Mouse (Mus musculus) kidney, embryonic 16.5 days (tissue): Measurements from ENCODE around the gene Ptgdr2. TPM values are rescaled to one million over a fixed set of nuclear protein-coding genes. Genes with fewer than 3 reads are reported as not detected.
A peak's percentile ranks its signal among the peaks of the same experiment; 100 is the strongest.

ENCODE experiments used
- ATAC-seq: fragments of 200-750 bp; cut with Nextera tagmentation; 2 replicates; pipeline ENCODE4 v1.8.0; 2017; ENCODE audit warnings: moderate TSS enrichment; ENCODE audit not compliant: low FRiP score, low TSS enrichment
- H3K27ac ChIP-seq: fragments of 300-500 bp; sonication (generic); 2 replicates; pipeline ENCODE4 v1.5.1; 2014; ENCODE audit warnings: low read length
- H3K27me3 ChIP-seq: fragments of 300-500 bp; sonication (generic); 2 replicates; pipeline ENCODE4 v1.6.1; 2014; ENCODE audit warnings: low read length, control low read depth, mixed read lengths; ENCODE audit not compliant: insufficient read depth
- H3K36me3 ChIP-seq: fragments of 300-500 bp; sonication (generic); 2 replicates; pipeline ENCODE4 v1.6.1; 2014; ENCODE audit warnings: low read length, control low read depth, mixed read lengths; ENCODE audit not compliant: insufficient read depth
- H3K4me1 ChIP-seq: fragments of 300-500 bp; sonication (generic); 2 replicates; pipeline ENCODE4 v1.6.1; 2014; ENCODE audit warnings: low read length, control low read depth, mixed read lengths; ENCODE audit not compliant: insufficient read depth
- H3K4me2 ChIP-seq: fragments of 300-500 bp; sonication (generic); replicated peaks from 2 replicates; pipeline ENCODE4 v1.6.1; 2014; ENCODE audit warnings: low read depth, low read length
- H3K4me3 ChIP-seq: fragments of 300-500 bp; sonication (generic); 2 replicates; pipeline ENCODE4 v1.5.1; 2014; ENCODE audit warnings: mild to moderate bottlenecking, low read length
- H3K9ac ChIP-seq: fragments of 300-500 bp; sonication (generic); replicated peaks from 2 replicates; pipeline ENCODE4 v1.6.1; 2014; ENCODE audit warnings: low read length
- H3K9me3 ChIP-seq: fragments of 300-500 bp; sonication (generic); 2 replicates; pipeline ENCODE4 v1.6.1; 2016; ENCODE audit warnings: low read length, control low read depth
- WGBS: fragments of 180-500 bp; shearing (Covaris S2); extraction: QIAGEN DNeasy Blood & Tissue Kit; methylation state at CpG from one replicate; pipeline ENCODE4 v1.1.7; 2014; 5-methylcytosine and 5-hydroxymethylcytosine counted together
- polyA plus RNA-seq: library from polyadenylated mRNA; unstranded; fragments of >200 nt; fragmentation: Nextera tagmentation; extraction: Ambion mirVana; gene quantifications from 2 replicates; pipeline ENCODE4 v1.2.1, GENCODE M21; 2015

Ptgdr2 gene
- polyA plus RNA-seq, 1 experiment from 2014 or later, result 0.10 TPM

DNA sequence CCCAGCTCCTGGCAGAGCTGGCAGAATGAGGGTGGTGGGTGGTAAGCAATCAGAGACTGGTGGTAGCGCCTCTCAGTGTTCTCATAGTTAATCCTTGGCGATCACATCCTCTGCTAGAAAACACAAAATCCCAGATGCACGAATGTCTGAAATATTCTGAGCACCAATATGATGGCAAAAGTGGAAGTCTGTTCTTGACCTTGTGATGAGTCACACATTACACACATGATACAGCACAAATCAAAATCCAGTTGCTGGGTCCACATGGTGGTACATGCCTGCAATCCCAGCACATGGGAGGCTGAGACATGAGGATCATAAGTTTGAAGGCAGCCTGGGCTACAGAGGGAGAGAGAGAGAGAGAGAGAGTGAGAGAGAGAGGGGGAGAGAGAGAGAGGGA, 15.9 kb upstream of the Ptgdr2 start:
- Histone ChIP-seq H3K27me3 (no peaks in the 10 kb centered on the region), H3K4me2 (no peak overlapping the region), H3K27ac (no peak overlapping the region), H3K9me3 (no peaks in the 10 kb centered on the region), H3K4me3 (no peak overlapping the region), H3K9ac (no peak overlapping the region), H3K36me3 (no peaks in the 10 kb centered on the region), H3K4me1 (peaks cover 12% of the 10 kb centered on the region)
- no peak for ATAC-seq
- whole genome bisulfite sequencing, result 85% methylated on average over 3 of the region's 3 CpGs

GRCm38 (mm10) chr19:10924220-10924619, 12.7 kb upstream of the Ptgdr2 start:
- H3K9me3 ChIP-seq, result no peaks in the 10 kb centered on the region
- no peak overlapping the region for H3K9ac ChIP-seq
- H3K27ac ChIP-seq, result no peak overlapping the region
- 23% methylated on average over 4 of the region's 4 CpGs for WGBS
- H3K4me3 ChIP-seq, result no peak overlapping the region
- ATAC-seq, result no peak
- no peaks in the 10 kb centered on the region for H3K27me3 ChIP-seq
- H3K4me2 ChIP-seq, result no peak overlapping the region
- H3K4me1 ChIP-seq, result peaks cover 19% of the 10 kb centered on the region
- no peaks in the 10 kb centered on the region for H3K36me3 ChIP-seq

DNA sequence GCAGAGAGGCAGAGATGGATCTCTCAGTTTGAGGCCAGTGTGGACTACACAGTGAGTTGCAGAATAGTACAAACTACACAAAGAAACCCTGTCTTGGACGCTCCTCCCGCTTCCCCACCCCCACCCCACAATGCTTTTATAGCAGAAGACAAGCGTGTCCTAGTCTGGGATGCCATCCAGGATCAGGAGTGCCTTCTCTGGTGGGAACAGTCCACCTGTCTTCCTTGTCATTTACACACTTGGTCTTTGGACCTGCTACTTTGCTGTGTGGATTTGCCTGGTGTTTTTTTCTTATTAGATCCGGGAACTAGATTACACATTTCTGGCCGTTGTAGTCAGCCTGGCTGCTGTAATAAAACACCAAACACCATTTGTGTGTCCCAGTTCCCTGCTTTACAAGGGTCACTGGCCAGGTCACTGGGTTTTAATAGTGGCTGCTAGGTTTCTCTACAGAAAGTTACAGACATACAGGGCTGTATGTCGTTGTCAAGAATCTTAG, 10.8 kb upstream of the Ptgdr2 start:
- H3K4me2 ChIP-seq, result peak overlapping the region; percentile 7; the same call in 1 of the 2 replicates

DNA sequence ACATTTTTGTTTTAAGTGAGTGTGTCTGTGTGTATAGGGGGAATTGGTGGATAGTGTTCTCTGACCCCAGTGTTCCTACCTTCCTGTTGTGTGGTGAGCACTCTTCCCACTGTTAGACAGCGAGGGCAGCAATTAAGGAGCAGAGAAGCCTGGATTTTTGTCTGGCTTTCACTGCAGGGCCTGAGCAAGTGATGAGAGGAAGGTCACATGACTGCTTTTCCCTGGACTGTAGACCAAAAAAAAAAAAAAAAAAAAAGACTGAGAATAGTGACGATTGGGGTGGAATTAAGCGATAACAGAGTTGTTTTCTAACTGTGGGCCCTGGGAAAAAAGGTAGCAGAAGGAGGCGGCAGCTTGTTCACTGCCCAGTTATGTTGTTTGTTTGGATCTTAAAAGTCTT, 10.3 kb upstream of the Ptgdr2 start:
- 34% methylated on average over 4 of the region's 4 CpGs for WGBS
- Histone ChIP-seq H3K9ac (no peak overlapping the region; the same call in 1 of the 2 replicates), H3K27ac (peak overlapping the region; percentile 84), H3K4me3 (no peak overlapping the region), H3K4me2 (peak overlapping the region; percentile 7; the same call in 1 of the 2 replicates), H3K9me3 (no peaks in the 10 kb centered on the region), H3K27me3 (no peaks in the 10 kb centered on the region), H3K4me1 (peaks cover 19% of the 10 kb centered on the region), H3K36me3 (no peaks in the 10 kb centered on the region)
- peak; percentile 28; the same call in 1 of the 2 replicates for ATAC-seq

More for the DNA sequence above, 10.8 kb upstream of the Ptgdr2 start:
- WGBS, result 17% methylated on average over 6 of the region's 6 CpGs
- Histone ChIP-seq H3K27ac (peak overlapping the region; percentile 84), H3K4me1 (peaks cover 19% of the 10 kb centered on the region), H3K36me3 (no peaks in the 10 kb centered on the region), H3K9me3 (no peaks in the 10 kb centered on the region), H3K27me3 (no peaks in the 10 kb centered on the region), H3K4me3 (no peak overlapping the region), H3K9ac (no peak overlapping the region; the same call in 1 of the 2 replicates)
- ATAC-seq, result peak; percentile 72

DNA sequence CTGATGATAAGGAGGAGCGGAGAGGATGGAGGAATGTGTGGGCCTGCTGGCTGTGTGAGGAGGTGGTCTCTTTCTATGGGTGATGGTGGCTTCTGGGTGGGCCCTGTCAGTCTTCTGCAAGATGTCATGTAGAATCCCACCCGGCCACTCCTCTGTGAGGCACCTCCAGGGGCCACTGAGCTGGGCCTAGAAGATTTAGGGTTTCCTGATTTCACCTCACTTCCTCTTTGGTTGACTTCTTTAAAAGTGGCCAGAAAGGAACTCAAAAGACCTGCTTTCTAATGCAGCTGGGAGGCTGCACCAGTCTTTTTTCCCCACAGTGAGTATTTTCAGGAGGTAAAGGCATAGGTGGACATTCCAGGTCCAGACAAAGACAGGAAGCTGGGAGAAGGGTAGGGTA, 6.3 kb upstream of the Ptgdr2 start:
- no peaks in the 10 kb centered on the region for H3K27me3 ChIP-seq
- H3K4me3 ChIP-seq, result no peak overlapping the region
- no peak overlapping the region for H3K4me2 ChIP-seq
- no peaks in the 10 kb centered on the region for H3K36me3 ChIP-seq
- H3K4me1 ChIP-seq, result peaks cover 15% of the 10 kb centered on the region
- ATAC-seq, result no peak
- H3K27ac ChIP-seq, result no peak overlapping the region
- H3K9me3 ChIP-seq, result no peaks in the 10 kb centered on the region
- WGBS, result 73% methylated on average over 2 of the region's 2 CpGs
- no peak overlapping the region for H3K9ac ChIP-seq

GRCm38 (mm10) chr19:10935029-10935428, 1.9 kb upstream of the Ptgdr2 start:
- no peak overlapping the region for H3K4me3 ChIP-seq
- H3K4me1 ChIP-seq, result no peaks in the 10 kb centered on the region; the same call in 1 of the 2 replicates
- no peak for ATAC-seq
- no peak overlapping the region for H3K4me2 ChIP-seq
- no peaks in the 10 kb centered on the region for H3K9me3 ChIP-seq
- H3K36me3 ChIP-seq, result no peaks in the 10 kb centered on the region
- no peak overlapping the region for H3K9ac ChIP-seq
- no peak overlapping the region for H3K27ac ChIP-seq
- no peaks in the 10 kb centered on the region for H3K27me3 ChIP-seq
- 66% methylated on average over 5 of the region's 5 CpGs for WGBS

DNA sequence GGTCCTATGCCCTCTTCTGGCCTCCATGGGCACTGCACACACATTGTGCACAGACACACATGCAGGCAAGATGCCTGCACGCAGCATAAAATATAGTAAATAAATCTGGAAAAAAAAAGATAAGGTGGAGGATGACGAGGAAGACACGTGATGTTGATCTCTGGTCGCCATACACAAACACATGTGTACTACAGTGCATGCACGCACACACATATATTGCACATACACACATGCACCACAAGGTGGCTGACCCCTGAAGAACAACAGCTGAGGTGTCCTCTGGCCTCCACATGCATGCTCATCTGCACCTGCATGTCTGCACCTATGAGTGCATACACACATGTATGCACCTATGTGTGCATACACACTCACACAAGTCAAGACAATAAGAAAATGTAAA, 883 bp upstream of the Ptgdr2 start:
- H3K4me3 ChIP-seq, result no peak overlapping the region
- no peaks in the 10 kb centered on the region for H3K27me3 ChIP-seq
- H3K9ac ChIP-seq, result no peak overlapping the region
- peaks cover 4% of the 10 kb centered on the region; the same call in 1 of the 2 replicates for H3K4me1 ChIP-seq
- 90% methylated on average over 5 of the region's 5 CpGs for WGBS
- no peak for ATAC-seq
- no peak overlapping the region for H3K27ac ChIP-seq
- no peaks in the 10 kb centered on the region for H3K36me3 ChIP-seq
- no peaks in the 10 kb centered on the region for H3K9me3 ChIP-seq
- no peak overlapping the region for H3K4me2 ChIP-seq

DNA sequence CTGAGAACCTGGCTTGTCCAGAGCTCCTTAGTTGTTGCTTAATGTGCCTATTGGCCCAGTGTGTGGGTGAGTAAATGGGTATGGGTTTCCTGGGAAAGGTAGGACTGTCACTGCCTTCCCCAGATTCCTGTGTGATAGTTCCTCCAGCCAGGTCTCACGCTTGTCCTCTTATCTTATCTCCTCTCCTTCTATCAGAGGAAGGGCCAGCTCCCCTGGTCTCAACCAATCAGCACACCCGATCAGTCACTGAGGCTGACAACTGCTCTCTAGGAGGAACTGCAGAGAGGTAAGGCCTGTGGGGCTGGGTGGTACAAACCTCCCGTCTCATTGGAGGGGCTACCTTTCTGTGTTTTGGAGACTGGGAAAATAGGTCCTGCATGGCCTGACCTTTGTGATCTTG, 1.8 kb downstream of the Ptgdr2 start:
- Histone ChIP-seq H3K4me2 (no peak overlapping the region), H3K27me3 (no peaks in the 10 kb centered on the region), H3K27ac (no peak overlapping the region), H3K9ac (no peak overlapping the region), H3K9me3 (no peaks in the 10 kb centered on the region), H3K4me1 (peaks cover 9% of the 10 kb centered on the region; the same call in 1 of the 2 replicates), H3K4me3 (no peak overlapping the region), H3K36me3 (peaks cover 18% of the 10 kb centered on the region)
- no peak for ATAC-seq
- 74% methylated on average over 3 of the region's 3 CpGs for WGBS

- H3K9me3 ChIP-seq, result no peaks in the 10 kb centered on the region
- 15% methylated on average over 37 of the region's 37 CpGs for WGBS
- peak; percentile 91 for ATAC-seq
- peak overlapping the region; percentile 64 for H3K9ac ChIP-seq
- H3K36me3 ChIP-seq, result peaks cover 33% of the 10 kb centered on the region
- no peak overlapping the region for H3K27ac ChIP-seq
- peak overlapping the region; percentile 44 for H3K4me3 ChIP-seq
- peak overlapping the region; percentile 81 for H3K4me2 ChIP-seq
- H3K4me1 ChIP-seq, result peaks cover 9% of the 10 kb centered on the region; the same call in 1 of the 2 replicates
- no peaks in the 10 kb centered on the region for H3K27me3 ChIP-seq
Measured at GRCm38 (mm10) chr19:10940097-10940800, 3.3 kb downstream of the Ptgdr2 start.

DNA sequence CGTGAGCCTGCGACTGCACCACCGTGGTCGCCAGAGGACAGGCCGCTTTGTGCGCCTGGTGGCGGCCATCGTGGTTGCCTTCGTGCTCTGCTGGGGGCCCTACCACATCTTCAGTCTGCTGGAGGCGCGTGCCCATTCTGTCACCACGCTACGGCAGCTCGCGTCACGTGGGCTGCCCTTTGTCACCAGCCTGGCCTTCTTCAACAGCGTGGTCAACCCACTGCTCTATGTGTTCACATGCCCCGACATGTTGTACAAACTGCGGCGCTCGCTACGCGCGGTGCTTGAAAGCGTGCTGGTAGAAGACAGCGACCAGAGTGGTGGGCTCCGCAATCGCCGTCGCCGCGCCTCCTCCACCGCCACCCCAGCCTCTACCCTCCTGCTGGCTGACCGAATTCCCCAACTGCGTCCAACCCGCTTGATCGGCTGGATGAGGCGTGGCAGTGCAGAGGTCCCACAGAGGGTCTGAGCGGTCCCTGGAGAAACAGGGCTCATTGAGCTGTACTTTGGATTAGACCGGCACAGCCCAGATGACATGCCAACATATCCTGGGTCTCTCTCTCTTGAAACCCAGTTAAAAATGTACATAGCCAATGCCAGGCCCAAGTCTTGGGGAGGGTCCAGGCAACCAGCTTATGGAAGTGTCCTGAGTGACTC, 4.0 kb downstream of the Ptgdr2 start:
- H3K4me1 ChIP-seq, result peaks cover 9% of the 10 kb centered on the region; the same call in 1 of the 2 replicates
- H3K36me3 ChIP-seq, result peaks cover 34% of the 10 kb centered on the region
- peak overlapping the region; percentile 44 for H3K4me3 ChIP-seq
- H3K4me2 ChIP-seq, result peak overlapping the region; percentile 81
- H3K27me3 ChIP-seq, result no peaks in the 10 kb centered on the region
- peak; percentile 73 for ATAC-seq
- no peak overlapping the region for H3K27ac ChIP-seq
- no peaks in the 10 kb centered on the region for H3K9me3 ChIP-seq
- peak overlapping the region; percentile 64 for H3K9ac ChIP-seq
- 3% methylated on average over 40 of the region's 40 CpGs for WGBS
